Mouse (Mus musculus) erythroid progenitor cell, adult 5-6 weeks (primary cell): ENCODE measurements around the gene Gm906. TPM values are rescaled to one million over a fixed set of nuclear protein-coding genes. Genes with fewer than 3 reads are reported as not detected.
"Not testable (repeated sequence)": the region's sequence is repeated elsewhere in the genome, so short reads cannot be mapped to it uniquely, and the experiment has no call there.

ENCODE experiments used
- ATAC-seq: replicated peaks from 2 replicates; pipeline ENCODE4 v1.8.0; 2016; ENCODE audit warnings: moderate number of reproducible peaks, mild to moderate bottlenecking, moderate TSS enrichment, inconsistent platforms; ENCODE audit not compliant: poor library complexity, low FRiP score, severe bottlenecking
- total RNA-seq, 2 experiments: library from RNA; stranded (forward) in 1 of 2; stranded (reverse) in 1 of 2; fragments of 150-400 nt in 1 of 2; fragments of 186-747, 209-891 nt in 1 of 2; gene quantifications; 2 replicates each; pipeline versions ENCODE4 v1.2.3 to v1.2.4; 2015 to 2017; ENCODE audit warnings: low replicate concordance in 2 of 2

Gene Gm906
- total RNA-seq (2015; ENCODE audit: low replicate concordance) (not detected in 2 replicates), total RNA-seq (2017; ENCODE audit: low replicate concordance) (not detected in 2 replicates)

GRCm38 (mm10) chr13:50250208-50250607, at the start of gene Gm906:
TSS of gene Gm906 (minus strand) at chr13:50250308.
- ATAC-seq, result not testable (repeated sequence)

GRCm38 (mm10) chr13:50283308-50283707, 33.2 kb upstream of the Gm906 start:
- ATAC-seq, result not testable (repeated sequence)

GRCm38 (mm10) chr13:50236487-50236886, 13.6 kb downstream of the Gm906 start:
- no peak for ATAC-seq

- not testable (repeated sequence) for ATAC-seq
Measured at GRCm38 (mm10) chr13:50211842-50212241, 38.3 kb downstream of the Gm906 start.

- not testable (repeated sequence) for ATAC-seq
Measured at GRCm38 (mm10) chr13:50210191-50210590, 39.9 kb downstream of the Gm906 start.

GRCm38 (mm10) chr13:50209651-50210050, 40.5 kb downstream of the Gm906 start:
- ATAC-seq, result not testable (repeated sequence)

- 0 out of 2 replicates have a peak, but pooled peaks have one; percentile 25 for ATAC-seq
Measured at GRCm38 (mm10) chr13:50207966-50208365, 42.1 kb downstream of the Gm906 start.

GRCm38 (mm10) chr13:50196831-50197230, 53.3 kb downstream of the Gm906 start:
- not testable (repeated sequence) for ATAC-seq

Other genes starting within 250 kb of the Gm906 start
- 1.4 TPM in 1 of 2 replicates, not detected in the other for gene Fbxw17, start 167.6 kb upstream of the Gm906 start, total RNA-seq (2015; ENCODE audit: low replicate concordance)
- 3.3 and 8.5 TPM in 2 replicates for gene Fbxw17, start 167.6 kb upstream of the Gm906 start, total RNA-seq (2017; ENCODE audit: low replicate concordance)
- gene Gm47429, start 193.6 kb upstream of the Gm906 start, total RNA-seq (2015; ENCODE audit: low replicate concordance), result not detected in 2 replicates
- not detected in 2 replicates for gene Gm47429, start 193.6 kb upstream of the Gm906 start, total RNA-seq (2017; ENCODE audit: low replicate concordance)
- not detected in 2 replicates for gene Nutm2, start 217.0 kb upstream of the Gm906 start, total RNA-seq (2015; ENCODE audit: low replicate concordance)
- gene Nutm2, start 217.0 kb upstream of the Gm906 start, total RNA-seq (2017; ENCODE audit: low replicate concordance), result not detected in 2 replicates